Mouse (Mus musculus) C2C12 (cell line): ENCODE data around the gene Tnfrsf8. TPM values are rescaled to one million over a fixed set of nuclear protein-coding genes. Genes with fewer than 3 reads are reported as not detected.

Experiments used
- H3K27me3 ChIP-seq: one replicate; pipeline ENCODE4 v1.6.1; 2011; ENCODE audit not compliant: control insufficient read depth, insufficient read depth, insufficient read length
- H3K36me3 ChIP-seq: one replicate; pipeline ENCODE4 v1.6.1; 2011; ENCODE audit not compliant: control insufficient read depth, insufficient read depth
- H3K4me3 ChIP-seq: one replicate; pipeline ENCODE4 v1.5.1; 2011; ENCODE audit warnings: mild to moderate bottlenecking, control low read depth; ENCODE audit not compliant: poor library complexity, insufficient read depth, severe bottlenecking
- H3K79me2 ChIP-seq: one replicate; pipeline ENCODE4 v1.6.1; 2011; ENCODE audit not compliant: control insufficient read depth, insufficient read depth
- H3K79me3 ChIP-seq: one replicate; pipeline ENCODE4 v1.6.1; 2011; ENCODE audit warnings: low read depth, control low read depth
- H3ac ChIP-seq: one replicate; pipeline ENCODE3; 2011; ENCODE audit warnings: low read depth; ENCODE audit not compliant: control insufficient read depth, insufficient read length
- CEBPB ChIP-seq: IDR thresholded peaks from one replicate; pipeline ENCODE4 v1.6.1; 2011; ENCODE audit warnings: low read depth, mild to moderate bottlenecking, control low read depth, moderate library complexity
- CTCF ChIP-seq: IDR thresholded peaks from one replicate; pipeline ENCODE4 v1.5.1; 2011; ENCODE audit not compliant: control insufficient read depth, insufficient read depth, insufficient read length
- FOSL1 ChIP-seq: IDR thresholded peaks from one replicate; pipeline ENCODE4 v1.8.0; 2011; ENCODE audit warnings: mild to moderate bottlenecking, low read length; ENCODE audit not compliant: poor library complexity, insufficient read depth, severe bottlenecking
- MAX ChIP-seq: IDR thresholded peaks from one replicate; pipeline ENCODE4 v1.6.1; 2011; ENCODE audit warnings: mild to moderate bottlenecking, control low read depth
- MYOD1 ChIP-seq: IDR thresholded peaks from one replicate; pipeline ENCODE4 v1.6.1; 2011; ENCODE audit warnings: low read depth; ENCODE audit not compliant: control insufficient read depth, insufficient read length
- MYOG ChIP-seq: IDR thresholded peaks from one replicate; pipeline ENCODE4 v1.6.1; 2011; ENCODE audit not compliant: control insufficient read depth, insufficient read length; ENCODE audit errors: extremely low read depth
- USF1 ChIP-seq: IDR thresholded peaks from one replicate; pipeline ENCODE4 v1.6.1; 2011; ENCODE audit warnings: low read depth, mild to moderate bottlenecking, control low read depth, moderate library complexity
- polyA plus RNA-seq: library from polyadenylated mRNA; unstranded; fragments of >200 nt; fragmentation: generic; extraction: Trizol; gene quantifications from one replicate; pipeline ENCODE4 v1.2.1, GENCODE M21; 2012; ENCODE audit warnings: missing spikeins

Tnfrsf8 gene
- polyA plus RNA-seq, 1 experiment, result not detected

DNA sequence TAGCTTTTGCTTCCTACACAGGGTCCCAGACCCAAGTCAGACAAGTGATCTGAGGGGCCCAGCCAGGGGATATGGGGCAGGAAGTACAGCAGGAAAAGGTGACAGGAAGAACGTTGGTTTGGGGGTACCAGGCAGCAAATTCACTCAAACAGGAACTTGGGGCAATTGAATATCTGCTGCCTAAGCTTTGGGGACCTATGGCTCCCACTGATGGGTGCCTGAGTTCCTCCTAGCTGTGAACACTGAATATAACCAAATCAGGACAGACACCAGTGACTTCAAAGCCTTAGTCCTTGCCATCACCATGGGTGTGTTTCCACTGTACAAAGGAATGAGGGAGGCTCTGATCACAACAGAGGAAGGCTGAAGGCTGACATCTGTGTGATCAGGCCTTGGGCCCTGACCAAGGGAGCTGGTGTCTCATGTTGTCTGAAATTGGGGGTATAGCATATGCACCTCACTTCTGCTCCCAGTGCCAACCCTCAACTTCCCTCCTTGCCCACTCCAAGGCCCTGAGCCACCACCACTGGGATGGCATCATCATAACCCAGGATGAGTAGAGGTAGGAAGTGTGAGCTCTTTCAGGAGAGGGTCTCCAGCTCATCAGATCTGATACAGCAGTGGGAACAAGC lies 72.1 kb downstream of the Tnfrsf8 start:
- Histone ChIP-seq H3K4me3 (no peak overlapping the region), H3ac (no peak overlapping the region), H3K79me2 (peaks cover 85% of the 10 kb centered on the region), H3K79me3 (peaks cover 59% of the 10 kb centered on the region), H3K27me3 (no peaks in the 10 kb centered on the region), H3K36me3 (peaks cover 2% of the 10 kb centered on the region)
- TF ChIP-seq USF1 (no peak), MAX (no peak), FOSL1 (no peak), MYOD1 (no peak), CTCF (no peak), CEBPB (no peak), MYOG (no peak)

- Histone ChIP-seq H3K79me2 (peaks cover 95% of the 10 kb centered on the region), H3K36me3 (peaks cover 21% of the 10 kb centered on the region), H3ac (no peak overlapping the region), H3K4me3 (no peak overlapping the region), H3K27me3 (no peaks in the 10 kb centered on the region), H3K79me3 (peaks cover 73% of the 10 kb centered on the region)
- no peak for TF ChIP-seq MYOG
- no peak for TF ChIP-seq USF1
- no peak for TF ChIP-seq FOSL1
- no peak for TF ChIP-seq MYOD1
- TF ChIP-seq MAX, result no peak
- no peak for TF ChIP-seq CTCF
- TF ChIP-seq CEBPB, result no peak
Measured at GRCm38 (mm10) chr4:145240723-145241231, 74.2 kb downstream of the Tnfrsf8 start.

DNA sequence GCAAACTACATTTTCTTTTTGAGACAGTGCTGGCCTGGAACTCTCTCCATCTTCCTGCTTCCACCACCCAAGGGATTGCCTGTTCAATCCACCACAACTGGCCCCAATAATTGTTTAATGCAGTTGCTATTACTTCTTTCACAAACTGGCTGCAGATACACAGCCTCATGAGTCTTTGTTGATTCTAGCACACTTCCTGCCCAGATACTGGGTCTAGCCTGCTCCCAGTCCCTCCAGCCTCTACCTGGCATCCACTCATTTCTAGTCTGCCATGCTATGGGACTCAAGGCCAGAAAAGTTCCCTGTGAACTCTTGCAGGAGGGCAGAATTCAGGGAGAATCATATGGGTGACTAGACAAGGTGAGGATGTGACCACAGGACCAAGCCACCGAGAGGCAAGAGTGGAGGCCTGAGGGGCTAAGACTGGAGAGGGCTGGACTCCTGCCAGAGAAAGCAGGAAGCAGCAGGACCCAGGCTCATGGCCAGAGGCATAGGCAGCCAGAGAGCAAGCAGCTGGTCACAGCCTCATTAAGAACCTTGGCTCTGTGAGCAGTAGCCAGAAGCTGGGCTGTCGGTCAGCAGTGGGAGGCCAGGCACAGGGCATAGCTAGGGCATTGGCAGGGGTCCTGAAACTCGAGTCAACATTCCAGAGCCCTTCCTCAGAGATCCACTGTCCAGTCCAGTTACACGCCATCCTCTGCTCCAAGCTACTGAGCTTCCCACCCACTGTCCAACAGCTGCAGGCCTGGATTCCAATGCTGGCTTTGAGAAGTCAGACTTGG lies 75.7 kb downstream of the Tnfrsf8 start:
- no peak overlapping the region for H3ac ChIP-seq
- TF ChIP-seq USF1, result no peak
- TF ChIP-seq FOSL1, result no peak
- peak; percentile 55 for TF ChIP-seq MYOD1
- TF ChIP-seq MAX, result peak; percentile 75
- no peak for TF ChIP-seq CEBPB
- no peak for TF ChIP-seq CTCF
- no peak for TF ChIP-seq MYOG
- peaks cover 66% of the 10 kb centered on the region for H3K79me3 ChIP-seq
- H3K79me2 ChIP-seq, result peaks cover 95% of the 10 kb centered on the region
- peaks cover 21% of the 10 kb centered on the region for H3K36me3 ChIP-seq
- H3K27me3 ChIP-seq, result no peaks in the 10 kb centered on the region
- no peak overlapping the region for H3K4me3 ChIP-seq

DNA sequence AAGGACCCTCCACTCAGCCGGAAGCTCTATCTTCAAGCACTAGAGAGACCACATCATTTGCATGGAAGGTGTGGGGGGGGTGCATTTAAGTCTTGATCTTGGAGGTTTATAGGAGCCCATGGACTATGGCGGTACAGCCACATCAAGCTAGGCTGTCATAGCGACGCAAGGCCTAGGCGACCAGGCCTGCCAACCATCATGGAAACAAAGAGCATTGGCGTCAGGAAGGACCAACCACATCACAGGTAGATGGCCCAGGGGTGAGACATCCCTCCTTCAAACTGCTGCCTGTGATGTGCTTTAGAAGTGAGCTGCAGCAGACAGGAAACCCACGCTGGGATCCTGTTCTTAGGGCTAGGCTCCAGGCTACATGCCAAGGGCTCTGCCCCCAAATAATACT lies 78.9 kb downstream of the Tnfrsf8 start:
- peaks cover 59% of the 10 kb centered on the region for H3K79me3 ChIP-seq
- no peak for TF ChIP-seq MYOD1
- TF ChIP-seq MYOG, result no peak
- TF ChIP-seq CTCF, result no peak
- H3K4me3 ChIP-seq, result no peak overlapping the region
- peaks cover 22% of the 10 kb centered on the region for H3K36me3 ChIP-seq
- H3ac ChIP-seq, result no peak overlapping the region
- peaks cover 89% of the 10 kb centered on the region for H3K79me2 ChIP-seq
- no peaks in the 10 kb centered on the region for H3K27me3 ChIP-seq

DNA sequence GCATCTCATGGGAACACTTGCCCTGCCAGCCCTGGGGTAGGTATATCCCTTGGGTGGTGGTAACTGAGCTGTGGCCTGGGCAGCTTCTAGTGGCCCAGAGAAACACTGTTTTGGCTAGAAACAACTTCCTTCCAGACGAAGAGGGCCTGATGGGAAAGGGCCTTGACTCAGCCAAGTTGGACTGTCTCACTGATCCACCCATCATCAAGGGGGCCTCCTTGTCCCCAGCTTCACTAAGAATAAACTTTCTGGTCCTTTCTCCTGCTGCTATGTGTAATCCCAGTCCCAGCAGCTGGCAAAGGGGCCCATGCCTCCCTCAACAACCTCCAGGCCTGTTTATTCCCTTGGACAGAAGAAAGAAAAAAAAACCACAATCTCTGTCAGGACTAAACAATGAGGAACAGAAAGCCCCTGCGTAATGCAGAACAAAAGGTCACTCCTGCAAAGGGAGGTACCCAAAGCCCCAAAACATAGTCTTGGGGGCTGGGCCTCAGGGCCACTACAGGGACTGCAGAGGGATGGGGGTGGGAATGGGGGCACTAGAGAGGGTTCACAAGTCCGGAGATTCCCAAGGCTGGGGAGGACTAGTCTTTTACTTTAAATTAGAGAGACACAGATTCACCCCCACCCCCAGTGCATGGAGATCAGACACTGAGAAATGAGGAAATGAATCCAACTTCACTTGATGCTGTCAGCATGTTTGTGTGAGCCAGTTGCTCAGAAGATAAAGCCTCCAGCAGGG lies 81.3 kb downstream of the Tnfrsf8 start:
- no peak for TF ChIP-seq CEBPB
- TF ChIP-seq MYOD1, result no peak
- TF ChIP-seq FOSL1, result no peak
- no peak for TF ChIP-seq MYOG
- no peak for TF ChIP-seq MAX
- TF ChIP-seq CTCF, result no peak
- TF ChIP-seq USF1, result no peak

More for the DNA sequence above, 81.3 kb downstream of the Tnfrsf8 start:
- Histone ChIP-seq H3K27me3 (no peaks in the 10 kb centered on the region), H3K79me3 (peaks cover 55% of the 10 kb centered on the region), H3K79me2 (peaks cover 94% of the 10 kb centered on the region), H3K4me3 (no peak overlapping the region), H3K36me3 (peaks cover 37% of the 10 kb centered on the region), H3ac (no peak overlapping the region)
